Mouse (Mus musculus) myocyte (in vitro differentiated cells): Measurements from ENCODE around the gene Zfp646.

Experiments
- CEBPB ChIP-seq: IDR thresholded peaks from 2 replicates; pipeline ENCODE4 v1.6.1; 2011; ENCODE audit warnings: mild to moderate bottlenecking, moderate library complexity; ENCODE audit not compliant: poor library complexity, insufficient read depth, severe bottlenecking
- E2F4 ChIP-seq: IDR thresholded peaks from one replicate; pipeline ENCODE4 v1.6.1; 2011; ENCODE audit warnings: mild to moderate bottlenecking, control low read depth, moderate library complexity; ENCODE audit not compliant: insufficient read depth
- MAX ChIP-seq: IDR thresholded peaks from one replicate; pipeline ENCODE4 v1.6.1; 2011; ENCODE audit warnings: low read depth, mild to moderate bottlenecking, control low read depth
- MYOD1 ChIP-seq, 3 experiments: IDR thresholded peaks; one replicate each; pipeline ENCODE4 v1.6.1; 2011; ENCODE audit warnings: control low read depth in 2 of 3, low read depth in 2 of 3, mild to moderate bottlenecking in 2 of 3, moderate library complexity in 1 of 3; ENCODE audit not compliant: insufficient read length in 2 of 3, control insufficient read depth in 1 of 3
- MYOG ChIP-seq, 3 experiments: IDR thresholded peaks; one replicate each; pipeline ENCODE4 v1.6.1; 2011; ENCODE audit warnings: control low read depth in 2 of 3, low read depth in 2 of 3, mild to moderate bottlenecking in 2 of 3; ENCODE audit not compliant: insufficient read length in 2 of 3, control insufficient read depth in 1 of 3, insufficient read depth in 1 of 3
- POLR2A ChIP-seq: IDR thresholded peaks from one replicate; pipeline ENCODE4 v1.6.1; 2011; ENCODE audit warnings: low read depth, mild to moderate bottlenecking, control low read depth, moderate library complexity; ENCODE audit not compliant: insufficient read length
- POLR2AphosphoS2 ChIP-seq: IDR thresholded peaks from one replicate; pipeline ENCODE4 v1.6.1; 2011; ENCODE audit warnings: low read depth, control low read depth; ENCODE audit not compliant: insufficient read length
- SRF ChIP-seq: IDR thresholded peaks from one replicate; pipeline ENCODE4 v1.6.1; 2011; ENCODE audit warnings: low read depth; ENCODE audit not compliant: control insufficient read depth, insufficient read length
- TCF12 ChIP-seq: IDR thresholded peaks from one replicate; pipeline ENCODE4 v1.6.1; 2011; ENCODE audit warnings: mild to moderate bottlenecking, control low read depth; ENCODE audit not compliant: poor library complexity, insufficient read depth, severe bottlenecking
- TCF3 ChIP-seq: IDR thresholded peaks from one replicate; pipeline ENCODE4 v1.6.1; 2011; ENCODE audit warnings: low read depth, control low read depth; ENCODE audit not compliant: insufficient read length
- USF1 ChIP-seq: IDR thresholded peaks from one replicate; pipeline ENCODE4 v1.6.1; 2011; ENCODE audit warnings: low read depth, mild to moderate bottlenecking, control low read depth, moderate library complexity

- no peak for TF ChIP-seq POLR2A
- no peak for TF ChIP-seq CEBPB
- no peak for TF ChIP-seq POLR2AphosphoS2
- no peak for TF ChIP-seq E2F4
- no peak for TF ChIP-seq MAX
- TF ChIP-seq SRF: no peak
- TF ChIP-seq TCF12: no peak
- no peak for TF ChIP-seq USF1
- no peak for TF ChIP-seq MYOG (IDR thresholded peaks at IDR 0.05; ENCODE audit: control insufficient read depth in 1 of 3, insufficient read depth in 1 of 3, insufficient read length in 2 of 3, low read depth in 2 of 3)
- no peak for TF ChIP-seq MYOD1 (IDR thresholded peaks at IDR 0.05; ENCODE audit: control insufficient read depth in 1 of 3, insufficient read length in 2 of 3, low read depth in 2 of 3)
- no peak for TF ChIP-seq TCF3
Observed at GRCm38 (mm10) chr7:127858258-127858657, 17.8 kb upstream of the Zfp646 start.
